Mouse (Mus musculus) lung, postnatal 36 days (tissue): ENCODE results near the gene Rbmxl1.

ENCODE experiments used
- DNase-seq: peaks from one replicate; pipeline ENCODE4 v3.0.0; 2022; ENCODE audit warnings: mixed read lengths

Rbmxl1 gene

GRCm38 (mm10) chr8:78489733-78490132 lies 19.0 kb downstream of the Rbmxl1 start:
- no peak for DNase-seq

GRCm38 (mm10) chr8:78477051-78477829 lies 31.5 kb downstream of the Rbmxl1 start:
- DNase-seq: peak; percentile 2

- peak; percentile 12 for DNase-seq
Measured at GRCm38 (mm10) chr8:78467889-78468288, 40.8 kb downstream of the Rbmxl1 start.

- DNase-seq: peak; percentile 1
Measured at GRCm38 (mm10) chr8:78463941-78464340, 44.8 kb downstream of the Rbmxl1 start.

- DNase-seq: no peak
Measured at GRCm38 (mm10) chr8:78456441-78456840, 52.3 kb downstream of the Rbmxl1 start.
